Comparison of ENCODE assay signal across 29 mouse cellular contexts in genomic region chr8:11233009-11233408, GRCm38 (mm10).
DNase-seq lines count a peak whose midpoint lies in the region; ATAC-seq lines count a peak whose summit lies in the region.
"Had no signal": no experiment of that assay in that cellular context is flagged by ENCODE, and none has a peak within 500 bp of the region (broad histone marks: within the 10 kb centered on the region; RNA-seq: fewer than 3 reads in every experiment).

No protein-coding gene starts in this region.

- H3K4me1 ChIP-seq in kidney, embryonic 14.5 days (ENCODE audit: control insufficient read depth, insufficient read depth, low read length): peaks cover 11% of the 10 kb centered on the region; the same call in 1 of the 2 replicates
- peaks cover 32% of the 10 kb centered on the region for H3K4me1 ChIP-seq in kidney, embryonic 15.5 days
- peaks cover 34% of the 10 kb centered on the region for H3K4me1 ChIP-seq in kidney, embryonic 16.5 days (ENCODE audit: insufficient read depth, low read length)
- H3K4me1 ChIP-seq in heart, embryonic 10.5 days: peaks cover 6% of the 10 kb centered on the region; the same call in 1 of the 2 replicates
- H3K4me1 ChIP-seq: embryonic facial prominence, embryonic 10.5 days; embryonic facial prominence, embryonic 13.5 days; forebrain, embryonic 13.5 days; heart, embryonic 15.5 days; hindbrain, embryonic 10.5 days had no signal

- 36% methylated on average over 4 of the region's 4 CpGs for WGBS in kidney, embryonic 14.5 days
- WGBS in kidney, embryonic 15.5 days: 39% methylated on average over 4 of the region's 4 CpGs
- WGBS in kidney, embryonic 16.5 days: 29% methylated on average over 4 of the region's 4 CpGs
- WGBS in heart, embryonic 10.5 days: 81% methylated on average over 4 of the region's 4 CpGs

- peaks cover 81% of the 10 kb centered on the region for H3K36me3 ChIP-seq in kidney, embryonic 14.5 days (ENCODE audit: control insufficient read depth, insufficient read depth, low read length)
- H3K36me3 ChIP-seq in kidney, embryonic 15.5 days: peaks cover 95% of the 10 kb centered on the region
- peaks cover 72% of the 10 kb centered on the region for H3K36me3 ChIP-seq in kidney, embryonic 16.5 days (ENCODE audit: insufficient read depth, low read length)
- H3K36me3 ChIP-seq in heart, embryonic 10.5 days: peaks cover 90% of the 10 kb centered on the region
- H3K36me3 ChIP-seq: hindbrain, embryonic 13.5 days had no signal

- no peak overlapping the region for H3K4me2 ChIP-seq in kidney, embryonic 14.5 days (replicated peaks; ENCODE audit: low read depth, low read length)
- no peak overlapping the region for H3K4me2 ChIP-seq in kidney, embryonic 15.5 days
- H3K4me2 ChIP-seq in kidney, embryonic 16.5 days (replicated peaks; ENCODE audit: low read depth, low read length): no peak overlapping the region
- H3K4me2 ChIP-seq: embryonic facial prominence, embryonic 13.5 days; forebrain, embryonic 13.5 days; heart, embryonic 12.5 days; heart, embryonic 15.5 days; hindbrain, embryonic 13.5 days had no signal

- ATAC-seq in kidney, embryonic 14.5 days (ENCODE audit: low FRiP score, low TSS enrichment): no peak
- no peak for ATAC-seq in kidney, embryonic 15.5 days (replicated peaks; ENCODE audit: low FRiP score)
- no peak for ATAC-seq in kidney, embryonic 16.5 days (ENCODE audit: low FRiP score, low TSS enrichment)
- ATAC-seq: CD4-positive, CD25-positive, alpha-beta regulatory T cell, adult 4 months; forebrain, embryonic 13.5 days; forebrain, embryonic 16.5 days; hindbrain, embryonic 16.5 days had no signal

- no peak overlapping the region for H3K9ac ChIP-seq in kidney, embryonic 14.5 days (ENCODE audit: low read depth, low read length)
- no peak overlapping the region for H3K9ac ChIP-seq in kidney, embryonic 15.5 days
- no peak overlapping the region for H3K9ac ChIP-seq in kidney, embryonic 16.5 days (replicated peaks; ENCODE audit: low read length)
- H3K9ac ChIP-seq: embryonic facial prominence, embryonic 13.5 days; forebrain, embryonic 13.5 days; heart, embryonic 12.5 days; heart, embryonic 15.5 days; hindbrain, embryonic 13.5 days had no signal

- H3K9me3 ChIP-seq in kidney, embryonic 14.5 days (ENCODE audit: control insufficient read depth, low read length): no peaks in the 10 kb centered on the region
- H3K9me3 ChIP-seq in kidney, embryonic 15.5 days (replicated peaks): no peaks in the 10 kb centered on the region
- H3K9me3 ChIP-seq in kidney, embryonic 16.5 days (ENCODE audit: low read length): no peaks in the 10 kb centered on the region
- no peaks in the 10 kb centered on the region for H3K9me3 ChIP-seq in heart, embryonic 10.5 days
- H3K9me3 ChIP-seq: embryonic facial prominence, embryonic 10.5 days; embryonic facial prominence, embryonic 13.5 days; forebrain, embryonic 10.5 days; forebrain, embryonic 13.5 days; heart, embryonic 12.5 days; heart, embryonic 15.5 days; hindbrain, embryonic 10.5 days; hindbrain, embryonic 13.5 days had no signal

- no peak overlapping the region for H3K27ac ChIP-seq in kidney, embryonic 14.5 days (ENCODE audit: low read depth, low read length)
- peak overlapping the region; percentile 83; the same call in 1 of the 2 replicates for H3K27ac ChIP-seq in kidney, embryonic 15.5 days
- peak overlapping the region; percentile 90; the same call in 1 of the 2 replicates for H3K27ac ChIP-seq in kidney, embryonic 16.5 days (ENCODE audit: low read length)
- no peak overlapping the region for H3K27ac ChIP-seq in heart, embryonic 10.5 days
- H3K27ac ChIP-seq: embryonic facial prominence, embryonic 10.5 days; embryonic facial prominence, embryonic 13.5 days; forebrain, embryonic 10.5 days; forebrain, embryonic 13.5 days; heart, adult 2 months; heart, embryonic 15.5 days; hindbrain, embryonic 10.5 days; hindbrain, embryonic 13.5 days had no signal

- DNase-seq in kidney, adult 11 months: peak; percentile 48
- peak; percentile 69 for DNase-seq in kidney, postnatal 14 days
- no peak for DNase-seq in heart, embryonic 10.5 days (ENCODE audit: low spot score)
- DNase-seq: adrenal gland, postnatal 10 days; cerebellum, adult 11-12 months; cerebellum, adult 8-10 months; cerebellum, postnatal 10 days; cerebellum, postnatal 36 days; embryo, embryonic 11 days; gastrocnemius, postnatal 10 days; gastrocnemius, postnatal 36 days; heart, adult 2 months; heart, postnatal 10 days; heart, postnatal 36 days had no signal

- no peak overlapping the region for H3K4me3 ChIP-seq in kidney, embryonic 14.5 days (ENCODE audit: low read length)
- H3K4me3 ChIP-seq in kidney, embryonic 15.5 days (replicated peaks): no peak overlapping the region
- H3K4me3 ChIP-seq in kidney, embryonic 16.5 days (ENCODE audit: low read length): no peak overlapping the region
- no peak overlapping the region for H3K4me3 ChIP-seq in heart, embryonic 10.5 days
- H3K4me3 ChIP-seq: embryonic facial prominence, embryonic 10.5 days; embryonic facial prominence, embryonic 13.5 days; erythroblast, embryonic 14.5 days; forebrain, embryonic 10.5 days; forebrain, embryonic 13.5 days; heart, adult 2 months; heart, embryonic 12.5 days; heart, embryonic 15.5 days; hindbrain, embryonic 10.5 days; hindbrain, embryonic 13.5 days had no signal

- H3K27me3 ChIP-seq in kidney, embryonic 14.5 days (ENCODE audit: control insufficient read depth, insufficient read depth, low read length): no peaks in the 10 kb centered on the region
- no peaks in the 10 kb centered on the region for H3K27me3 ChIP-seq in kidney, embryonic 15.5 days
- no peaks in the 10 kb centered on the region for H3K27me3 ChIP-seq in kidney, embryonic 16.5 days (ENCODE audit: insufficient read depth, low read length)
- H3K27me3 ChIP-seq in heart, embryonic 10.5 days (ENCODE audit: insufficient read depth, poor library complexity, severe bottlenecking): no peaks in the 10 kb centered on the region
- H3K27me3 ChIP-seq: embryonic facial prominence, embryonic 13.5 days; forebrain, embryonic 13.5 days; heart, embryonic 12.5 days; heart, embryonic 15.5 days; hindbrain, embryonic 13.5 days had no signal

Comparison
In these comparisons a context has a peak if more than half of its experiments do, and no peak if none do; other contexts are left out.
1. H3K27ac ChIP-seq: peak in kidney, embryonic 15.5 days (single experiment) and kidney, embryonic 16.5 days (single experiment); none in kidney, embryonic 14.5 days (single experiment) and heart, embryonic 10.5 days (single experiment).